Mouse (Mus musculus) lung, postnatal 0 days (tissue): ENCODE results near the gene Galnt14. TPM values are rescaled to one million over a fixed set of nuclear protein-coding genes. Genes with fewer than 3 reads are reported as not detected.

ENCODE experiments used
- ATAC-seq: fragments of 200-750 bp; cut with Nextera tagmentation; 2 replicates; pipeline ENCODE4 v1.8.0; 2017; ENCODE audit warnings: moderate library complexity
- DNase-seq: peaks from one replicate; pipeline ENCODE4 v3.0.0-alpha.2; 2016; ENCODE audit warnings: low spot score
- H3K27ac ChIP-seq: fragments of 300-500 bp; sonication (generic); 2 replicates; pipeline ENCODE4 v1.5.1; 2014; ENCODE audit warnings: antibody characterized with exemption, mild to moderate bottlenecking, low read length, mixed read lengths
- H3K27me3 ChIP-seq: fragments of 300-500 bp; sonication (generic); replicated peaks from 2 replicates; pipeline ENCODE4 v1.6.1; 2014; ENCODE audit warnings: low read length, mixed read lengths; ENCODE audit not compliant: insufficient read depth
- H3K36me3 ChIP-seq: fragments of 300-500 bp; sonication (generic); 2 replicates; pipeline ENCODE4 v1.6.1; 2014; ENCODE audit warnings: low read length, mixed read lengths; ENCODE audit not compliant: insufficient read depth
- H3K4me1 ChIP-seq: fragments of 300-500 bp; sonication (generic); 2 replicates; pipeline ENCODE4 v1.6.1; 2014; ENCODE audit warnings: antibody characterized with exemption, low read depth, low read length, mixed read lengths; ENCODE audit not compliant: insufficient read depth
- H3K4me2 ChIP-seq: fragments of 300-500 bp; sonication (generic); replicated peaks from 2 replicates; pipeline ENCODE4 v1.6.1; 2014; ENCODE audit warnings: low read depth, mild to moderate bottlenecking, low read length, moderate library complexity, mixed read lengths
- H3K4me3 ChIP-seq: fragments of 300-500 bp; sonication (generic); 2 replicates; pipeline ENCODE4 v1.5.1; 2014; ENCODE audit warnings: low read depth, low read length
- H3K9ac ChIP-seq: fragments of 300-500 bp; sonication (generic); replicated peaks from 2 replicates; pipeline ENCODE4 v1.6.1; 2014; ENCODE audit warnings: low read depth, mild to moderate bottlenecking
- H3K9me3 ChIP-seq: fragments of 300-500 bp; sonication (generic); 2 replicates; pipeline ENCODE4 v1.6.1; 2016; ENCODE audit warnings: low read length, mixed read lengths
- CTCF ChIP-seq: IDR thresholded peaks from 2 replicates; pipeline ENCODE4 v1.5.1; 2016; ENCODE audit warnings: antibody characterized with exemption, mild to moderate bottlenecking
- EP300 ChIP-seq: IDR thresholded peaks from 2 replicates; pipeline ENCODE4 v1.6.1; 2016; ENCODE audit warnings: antibody characterized with exemption, mild to moderate bottlenecking, control low read depth
- WGBS: fragments of 180-500 bp; shearing (Covaris S2); extraction: QIAGEN DNeasy Blood & Tissue Kit; methylation state at CpG from one replicate; pipeline ENCODE4 v1.1.7; 2014; 5-methylcytosine and 5-hydroxymethylcytosine counted together
- polyA plus RNA-seq: library from polyadenylated mRNA; unstranded; fragments of >200 nt; fragmentation: Nextera tagmentation; extraction: Ambion mirVana; gene quantifications from 2 replicates; pipeline ENCODE4 v1.2.1, GENCODE M21; 2015

Gene Galnt14
- polyA plus RNA-seq, 1 experiment from 2014 or later: 0.06 TPM

- H3K4me2 ChIP-seq: no peak overlapping the region
- no peaks in the 10 kb centered on the region for H3K4me1 ChIP-seq
- TF ChIP-seq EP300 (no peak), CTCF (no peak)
- H3K27me3 ChIP-seq: no peaks in the 10 kb centered on the region
- no peak overlapping the region for H3K4me3 ChIP-seq
- H3K9me3 ChIP-seq: no peaks in the 10 kb centered on the region
- no peak overlapping the region for H3K9ac ChIP-seq
- no peak for ATAC-seq
- H3K36me3 ChIP-seq: no peaks in the 10 kb centered on the region
- 67% methylated on average over 5 of the region's 5 CpGs for WGBS
- no peak for DNase-seq
- no peak overlapping the region for H3K27ac ChIP-seq
Observed at GRCm38 (mm10) chr17:73671921-73672320, 38.3 kb downstream of the Galnt14 start.

GRCm38 (mm10) chr17:73670048-73670447 lies 40.2 kb downstream of the Galnt14 start:
- no peaks in the 10 kb centered on the region for H3K27me3 ChIP-seq
- ATAC-seq (no peak), DNase-seq (no peak)
- H3K4me3 ChIP-seq: no peak overlapping the region
- H3K4me2 ChIP-seq: no peak overlapping the region
- H3K36me3 ChIP-seq: no peaks in the 10 kb centered on the region
- no peak overlapping the region for H3K27ac ChIP-seq
- H3K4me1 ChIP-seq: no peaks in the 10 kb centered on the region
- no peak for TF ChIP-seq CTCF
- 72% methylated on average over 2 of the region's 2 CpGs for WGBS
- no peaks in the 10 kb centered on the region for H3K9me3 ChIP-seq
- no peak overlapping the region for H3K9ac ChIP-seq

GRCm38 (mm10) chr17:73668996-73669395 lies 41.3 kb downstream of the Galnt14 start:
- no peak overlapping the region for H3K9ac ChIP-seq
- no peak overlapping the region for H3K4me2 ChIP-seq
- no peaks in the 10 kb centered on the region for H3K27me3 ChIP-seq
- no peaks in the 10 kb centered on the region for H3K36me3 ChIP-seq
- H3K4me3 ChIP-seq: no peak overlapping the region
- ATAC-seq: no peak
- WGBS: 68% methylated on average over 1 of the region's 1 CpGs
- TF ChIP-seq CTCF (no peak), EP300 (no peak)
- H3K4me1 ChIP-seq: no peaks in the 10 kb centered on the region
- DNase-seq: no peak
- no peaks in the 10 kb centered on the region for H3K9me3 ChIP-seq
- H3K27ac ChIP-seq: no peak overlapping the region

- H3K27ac ChIP-seq: no peak overlapping the region
- TF ChIP-seq CTCF: no peak
- H3K4me3 ChIP-seq: no peak overlapping the region
- no peak for ATAC-seq
- H3K36me3 ChIP-seq: no peaks in the 10 kb centered on the region
- no peak overlapping the region for H3K9ac ChIP-seq
- no peak for DNase-seq
- H3K4me2 ChIP-seq: no peak overlapping the region
- 44% methylated on average over 3 of the region's 3 CpGs for WGBS
- H3K9me3 ChIP-seq: no peaks in the 10 kb centered on the region
- H3K4me1 ChIP-seq: no peaks in the 10 kb centered on the region
- H3K27me3 ChIP-seq: no peaks in the 10 kb centered on the region
Observed at GRCm38 (mm10) chr17:73663237-73663636, 47.0 kb downstream of the Galnt14 start.

GRCm38 (mm10) chr17:73658731-73659445 lies 51.4 kb downstream of the Galnt14 start:
- ATAC-seq (no peak), DNase-seq (no peak)
- Histone ChIP-seq H3K4me2 (no peak overlapping the region), H3K9me3 (no peaks in the 10 kb centered on the region), H3K36me3 (no peaks in the 10 kb centered on the region), H3K27me3 (no peaks in the 10 kb centered on the region), H3K9ac (no peak overlapping the region), H3K4me3 (no peak overlapping the region), H3K27ac (no peak overlapping the region), H3K4me1 (no peaks in the 10 kb centered on the region)
- no peak for TF ChIP-seq EP300
- no peak for TF ChIP-seq CTCF
- 81% methylated on average over 6 of the region's 6 CpGs for WGBS

- 56% methylated on average over 3 of the region's 3 CpGs for WGBS
- DNase-seq (no peak), ATAC-seq (no peak)
- TF ChIP-seq EP300: no peak
- no peak for TF ChIP-seq CTCF
- no peak overlapping the region for H3K27ac ChIP-seq
- no peak overlapping the region for H3K4me2 ChIP-seq
- H3K27me3 ChIP-seq: no peaks in the 10 kb centered on the region
- no peaks in the 10 kb centered on the region for H3K36me3 ChIP-seq
- H3K4me3 ChIP-seq: no peak overlapping the region
- H3K9me3 ChIP-seq: no peaks in the 10 kb centered on the region
- H3K9ac ChIP-seq: no peak overlapping the region
- H3K4me1 ChIP-seq: no peaks in the 10 kb centered on the region
Observed at GRCm38 (mm10) chr17:73656373-73656772, 53.9 kb downstream of the Galnt14 start.

GRCm38 (mm10) chr17:73654261-73654660 lies 56.0 kb downstream of the Galnt14 start:
- TF ChIP-seq EP300 (no peak), CTCF (no peak)
- ATAC-seq (no peak), DNase-seq (no peak)
- no peak overlapping the region for H3K9ac ChIP-seq
- H3K27me3 ChIP-seq: no peaks in the 10 kb centered on the region
- H3K4me1 ChIP-seq: no peaks in the 10 kb centered on the region
- no peaks in the 10 kb centered on the region for H3K9me3 ChIP-seq
- H3K4me2 ChIP-seq: no peak overlapping the region
- H3K36me3 ChIP-seq: no peaks in the 10 kb centered on the region
- no peak overlapping the region for H3K4me3 ChIP-seq
- WGBS: 27% methylated on average over 5 of the region's 5 CpGs
- no peak overlapping the region for H3K27ac ChIP-seq
